Mouse (Mus musculus): ENCODE measurements around the gene Mlec. TPM values are rescaled to one million over a fixed set of nuclear protein-coding genes. Genes with fewer than 3 reads are reported as not detected.
A peak's percentile ranks its signal among the peaks of the same experiment; 100 is the strongest.
"Not testable (repeated sequence)": the region's sequence is repeated elsewhere in the genome, so short reads cannot be mapped to it uniquely, and the experiment has no call there.

Gene Mlec
- polyA plus RNA-seq, 1 experiment: 80.2 TPM

DNA sequence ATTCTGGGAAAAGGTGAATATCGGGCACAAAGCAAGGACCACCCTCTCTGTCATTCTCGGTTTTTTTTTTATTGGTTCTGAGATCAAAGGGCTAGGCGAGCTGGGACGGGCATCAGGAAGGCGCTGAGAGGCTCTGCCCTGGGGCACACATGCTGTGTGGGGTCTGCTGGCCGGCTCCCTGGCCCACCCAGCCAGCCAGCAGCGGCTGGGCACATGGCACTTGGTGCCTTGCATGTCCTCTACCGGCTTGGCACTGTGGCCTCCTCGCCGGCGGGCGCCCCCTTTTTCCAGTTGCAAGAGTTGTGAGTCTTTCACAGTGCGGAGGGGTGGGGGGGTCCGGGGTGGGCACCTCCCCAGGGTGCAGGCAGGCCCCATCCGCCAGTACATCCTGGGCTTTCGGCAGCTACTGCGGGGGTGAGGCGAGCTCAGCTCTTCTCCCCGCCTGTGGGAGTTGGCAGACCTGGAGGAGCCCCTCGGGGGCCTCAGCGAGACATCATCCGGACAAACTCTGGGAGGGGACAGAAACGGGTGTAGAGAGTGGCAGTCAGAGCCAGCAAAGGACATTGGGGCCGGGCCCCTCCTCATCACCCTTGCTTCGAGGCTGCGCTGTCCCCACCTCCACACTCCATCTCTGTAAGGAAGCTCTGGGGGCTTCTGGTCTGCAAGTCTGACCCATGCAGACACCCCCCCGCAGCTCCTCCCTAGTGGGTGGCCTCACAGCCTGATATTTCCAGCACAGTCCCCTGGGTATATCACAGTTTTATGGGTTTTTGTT, 10.8 kb upstream of the Mlec start:
- TF ChIP-seq POLR2A (IDR thresholded peaks at IDR 0.05; ENCODE audit: borderline replicate concordance, insufficient read depth, low read length): no peak
- TF ChIP-seq CTCF (IDR thresholded peaks at IDR 0.05; ENCODE audit: borderline replicate concordance, insufficient read depth, low read depth, low read length): no peak
- Histone ChIP-seq H3K4me1 (ENCODE audit: control insufficient read depth, insufficient read depth, low read length) (peaks cover 18% of the 10 kb centered on the region), H3K27me3 (ENCODE audit: control insufficient read depth, insufficient read depth, low read length) (no peaks in the 10 kb centered on the region), H3K27ac (ENCODE audit: insufficient read depth, low read length) (no peak overlapping the region), H3K4me3 (replicated peaks; ENCODE audit: insufficient read depth, low read depth, low read length) (no peak overlapping the region)
- no peak for DNase-seq
- 33% methylated on average over 27 of the region's 27 CpGs for WGBS

DNA sequence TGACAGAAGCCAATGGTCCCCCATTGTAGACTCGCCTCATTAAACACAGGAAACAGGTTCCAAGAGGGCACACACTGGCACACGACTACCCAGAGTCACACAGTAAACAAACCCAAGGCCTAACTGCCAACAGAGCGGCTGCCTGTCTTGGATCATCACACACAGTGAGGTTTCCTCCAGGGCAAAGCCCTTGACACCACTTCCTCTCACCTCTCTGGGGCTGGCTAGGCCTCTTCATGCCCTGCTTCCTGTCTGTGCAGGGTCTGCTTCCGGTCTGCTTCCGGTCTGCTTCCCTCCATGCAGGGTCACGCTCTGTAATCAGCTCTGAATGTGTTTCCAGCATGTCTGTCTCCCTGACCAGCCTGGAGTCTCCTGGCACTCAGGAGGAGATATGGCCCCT, 9.4 kb upstream of the Mlec start:
- no peak for TF ChIP-seq POLR2A (IDR thresholded peaks at IDR 0.05; ENCODE audit: borderline replicate concordance, insufficient read depth, low read length)
- TF ChIP-seq CTCF (IDR thresholded peaks at IDR 0.05; ENCODE audit: borderline replicate concordance, insufficient read depth, low read depth, low read length): no peak
- no peak for DNase-seq
- Histone ChIP-seq H3K27ac (ENCODE audit: insufficient read depth, low read length) (peak overlapping the region; percentile 37; the same call in 1 of the 2 replicates), H3K4me3 (replicated peaks; ENCODE audit: insufficient read depth, low read depth, low read length) (no peak overlapping the region), H3K27me3 (ENCODE audit: control insufficient read depth, insufficient read depth, low read length) (no peaks in the 10 kb centered on the region), H3K4me1 (ENCODE audit: control insufficient read depth, insufficient read depth, low read length) (peaks cover 18% of the 10 kb centered on the region)
- WGBS: 48% methylated on average over 6 of the region's 6 CpGs

DNA sequence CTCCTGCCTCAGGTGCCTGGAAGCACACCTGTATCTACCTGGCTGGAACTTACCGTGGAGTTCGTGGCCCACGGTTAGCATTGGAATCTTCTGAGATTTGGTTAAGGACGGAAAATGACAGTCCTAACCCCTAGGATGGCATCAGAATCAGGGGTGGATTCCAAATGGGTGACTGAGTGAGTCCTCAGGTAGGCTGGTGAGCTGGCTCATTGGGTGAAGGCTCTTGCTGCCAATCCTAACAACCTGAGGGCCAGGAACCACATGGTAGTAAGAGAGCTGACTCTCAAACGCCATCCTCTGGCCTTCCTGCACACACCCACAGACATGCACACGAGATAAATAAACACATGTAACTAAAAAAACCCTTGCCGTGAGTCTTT, 8.8 kb upstream of the Mlec start:
- 35% methylated on average over 7 of the region's 7 CpGs for WGBS
- Histone ChIP-seq H3K4me3 (replicated peaks; ENCODE audit: insufficient read depth, low read depth, low read length) (no peak overlapping the region), H3K27me3 (ENCODE audit: control insufficient read depth, insufficient read depth, low read length) (no peaks in the 10 kb centered on the region), H3K27ac (ENCODE audit: insufficient read depth, low read length) (no peak overlapping the region), H3K4me1 (ENCODE audit: control insufficient read depth, insufficient read depth, low read length) (peaks cover 18% of the 10 kb centered on the region)
- DNase-seq: no peak
- TF ChIP-seq POLR2A (IDR thresholded peaks at IDR 0.05; ENCODE audit: borderline replicate concordance, insufficient read depth, low read length): no peak

DNA sequence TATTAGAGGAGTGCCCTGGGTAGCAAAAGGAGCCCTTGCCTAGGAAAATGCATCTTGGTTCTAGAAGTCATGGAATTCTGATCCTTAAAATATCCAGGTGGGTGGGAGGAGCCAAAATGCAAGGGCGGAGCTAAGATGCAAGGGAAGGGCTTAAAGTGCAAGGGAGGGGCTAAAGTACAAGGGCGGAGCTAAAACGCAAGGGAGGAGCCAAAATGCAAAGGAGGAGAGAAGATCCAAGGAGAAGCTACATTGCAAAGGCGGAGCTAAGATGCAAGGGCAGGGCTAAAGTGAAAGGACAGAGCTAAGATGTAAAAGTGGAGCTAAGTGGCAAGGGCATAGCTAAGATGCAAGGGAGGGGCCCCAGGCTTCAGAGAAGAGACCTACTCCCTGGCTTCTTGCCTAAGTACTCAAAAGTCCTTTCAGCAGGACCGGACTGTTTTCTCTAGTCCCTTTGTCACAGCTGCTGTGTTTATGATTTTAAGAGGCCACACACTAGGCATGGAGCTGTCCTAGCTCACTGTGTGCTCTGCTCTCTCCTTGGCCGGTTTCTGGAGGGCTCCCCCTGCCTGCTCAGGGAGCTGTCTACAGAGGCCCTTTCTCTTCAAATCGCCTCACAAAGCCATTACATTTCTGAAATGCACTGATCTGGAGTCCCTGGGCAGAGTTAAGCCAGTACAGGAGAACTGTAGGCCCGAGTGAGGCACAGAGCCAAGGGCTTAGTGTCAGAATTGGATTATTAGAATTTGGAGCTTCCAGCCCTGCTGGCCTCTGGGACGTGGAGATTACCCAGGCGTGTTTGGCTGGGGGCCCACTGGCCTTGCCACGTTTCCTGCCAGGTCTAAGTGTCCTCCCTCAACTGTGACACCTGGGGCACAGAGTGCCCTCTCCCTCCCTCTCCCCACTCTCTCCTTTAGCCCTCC, 8.2 kb upstream of the Mlec start:
- WGBS: 32% methylated on average over 11 of the region's 11 CpGs
- peak; percentile 67 to 78 for DNase-seq
- Histone ChIP-seq H3K27ac (ENCODE audit: insufficient read depth, low read length) (0 out of 2 replicates have a peak overlapping the region, but pooled peaks have one; percentile 10), H3K4me1 (ENCODE audit: control insufficient read depth, insufficient read depth, low read length) (peaks cover 18% of the 10 kb centered on the region), H3K4me3 (replicated peaks; ENCODE audit: insufficient read depth, low read depth, low read length) (no peak overlapping the region), H3K27me3 (ENCODE audit: control insufficient read depth, insufficient read depth, low read length) (no peaks in the 10 kb centered on the region)
- TF ChIP-seq POLR2A (IDR thresholded peaks at IDR 0.05; ENCODE audit: borderline replicate concordance, insufficient read depth, low read length) (no peak), CTCF (IDR thresholded peaks at IDR 0.05; ENCODE audit: borderline replicate concordance, insufficient read depth, low read depth, low read length) (no peak)

DNA sequence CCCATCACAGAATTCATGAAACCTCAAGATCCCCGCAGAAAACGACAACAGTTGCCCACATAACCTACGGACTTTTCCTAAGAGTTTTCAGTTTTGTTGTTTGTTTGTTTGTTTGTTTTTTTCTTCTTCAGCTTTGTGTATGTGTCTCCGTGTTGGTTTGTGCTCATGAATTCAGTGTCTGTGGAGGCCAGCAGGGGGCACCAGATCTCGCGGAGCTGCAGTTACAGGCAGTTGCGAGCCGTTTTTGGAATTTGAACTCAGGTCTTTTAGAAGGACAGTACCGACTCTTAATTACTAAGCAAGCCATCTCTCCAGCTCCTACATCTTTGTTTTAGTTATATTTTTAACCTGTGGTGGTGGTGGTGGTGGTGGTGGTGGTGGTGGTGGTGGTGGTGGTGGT, 7.4 kb upstream of the Mlec start:
- Histone ChIP-seq H3K27ac (ENCODE audit: insufficient read depth, low read length) (no peak overlapping the region), H3K27me3 (ENCODE audit: control insufficient read depth, insufficient read depth, low read length) (no peaks in the 10 kb centered on the region), H3K4me3 (replicated peaks; ENCODE audit: insufficient read depth, low read depth, low read length) (no peak overlapping the region), H3K4me1 (ENCODE audit: control insufficient read depth, insufficient read depth, low read length) (peaks cover 18% of the 10 kb centered on the region)
- no peak for DNase-seq
- 58% methylated on average over 9 of the region's 9 CpGs for WGBS
- TF ChIP-seq POLR2A (IDR thresholded peaks at IDR 0.05; ENCODE audit: borderline replicate concordance, insufficient read depth, low read length) (no peak), CTCF (IDR thresholded peaks at IDR 0.05; ENCODE audit: borderline replicate concordance, insufficient read depth, low read depth, low read length) (peak; percentile 47; the same call in 1 of the 2 replicates)

DNA sequence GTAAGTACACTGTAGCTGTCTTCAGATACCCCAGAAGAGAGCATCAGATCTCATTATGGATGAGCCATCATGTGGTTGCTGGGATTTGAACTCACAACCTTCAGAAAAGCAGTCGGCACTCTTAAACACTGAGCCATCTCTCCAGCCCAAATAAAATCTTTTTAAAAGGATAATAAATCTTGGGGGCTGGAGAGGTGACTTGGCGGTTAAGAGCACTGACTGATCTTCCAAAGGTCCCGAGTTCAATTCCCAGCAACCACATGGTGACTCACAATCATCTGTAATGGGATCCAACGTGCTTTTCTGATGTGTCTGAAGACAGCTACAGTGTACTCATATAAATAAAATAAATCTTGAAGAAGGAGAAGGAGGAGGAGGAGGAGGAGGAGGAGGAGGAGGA, 6.5 kb upstream of the Mlec start:
- whole genome bisulfite sequencing: 83% methylated on average over 4 of the region's 4 CpGs
- not testable (repeated sequence) for H3K4me3 ChIP-seq (replicated peaks; ENCODE audit: insufficient read depth, low read depth, low read length); H3K27ac ChIP-seq (ENCODE audit: insufficient read depth, low read length); DNase-seq; H3K27me3 ChIP-seq (ENCODE audit: control insufficient read depth, insufficient read depth, low read length)
- peaks cover 18% of the 10 kb centered on the region for H3K4me1 ChIP-seq (ENCODE audit: control insufficient read depth, insufficient read depth, low read length)

DNA sequence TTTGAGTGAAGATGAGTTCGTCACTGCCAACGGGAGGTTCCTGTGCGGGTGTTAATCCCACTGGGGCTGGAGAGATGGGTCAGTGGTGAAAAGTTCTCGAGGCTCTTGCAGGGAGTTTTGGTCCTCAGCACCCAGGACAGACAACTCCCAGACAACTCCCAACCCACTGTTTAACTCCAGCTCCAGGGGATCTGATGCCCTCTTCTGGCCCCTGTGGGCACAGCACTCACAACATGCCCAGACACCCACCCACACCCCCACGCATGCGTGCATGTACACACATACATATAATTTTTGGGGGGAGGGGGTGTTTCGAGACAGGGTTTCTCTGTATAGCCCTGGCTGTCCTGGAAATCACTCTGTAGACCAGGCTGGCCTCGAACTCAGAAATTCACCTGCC, 5.6 kb upstream of the Mlec start:
- no peak overlapping the region for H3K27ac ChIP-seq (ENCODE audit: insufficient read depth, low read length)
- no peak overlapping the region for H3K4me3 ChIP-seq (replicated peaks; ENCODE audit: insufficient read depth, low read depth, low read length)
- peaks cover 18% of the 10 kb centered on the region for H3K4me1 ChIP-seq (ENCODE audit: control insufficient read depth, insufficient read depth, low read length)
- TF ChIP-seq CTCF (IDR thresholded peaks at IDR 0.05; ENCODE audit: borderline replicate concordance, insufficient read depth, low read depth, low read length) (peak; percentile 67; the same call in 1 of the 2 replicates), POLR2A (IDR thresholded peaks at IDR 0.05; ENCODE audit: borderline replicate concordance, insufficient read depth, low read length) (no peak)
- H3K27me3 ChIP-seq (ENCODE audit: control insufficient read depth, insufficient read depth, low read length): no peaks in the 10 kb centered on the region
- 24% methylated on average over 8 of the region's 8 CpGs for WGBS
- DNase-seq: peak; percentile 61 to 67

DNA sequence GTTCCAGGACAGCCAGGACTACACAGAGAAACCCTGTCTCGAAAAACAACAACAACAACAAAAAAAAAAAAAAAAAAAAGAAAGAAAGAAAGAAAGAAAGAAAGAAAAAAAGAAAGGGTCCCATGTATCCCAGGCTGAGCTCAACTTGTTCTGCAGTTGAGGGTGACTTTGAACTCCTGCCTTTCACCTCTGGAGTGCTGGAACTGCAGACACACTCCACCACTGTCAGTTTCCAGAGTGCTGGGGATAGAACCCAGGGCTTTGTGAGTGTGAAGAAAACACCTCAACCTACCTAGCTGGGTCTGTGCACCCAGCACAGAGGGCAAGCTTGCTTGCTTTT, 3.9 kb upstream of the Mlec start:
- DNase-seq: not testable (repeated sequence)

More for the DNA sequence above, 3.9 kb upstream of the Mlec start:
- 58% methylated on average over 1 of the region's 1 CpGs for WGBS
- H3K27ac ChIP-seq (ENCODE audit: insufficient read depth, low read length); H3K27me3 ChIP-seq (ENCODE audit: control insufficient read depth, insufficient read depth, low read length); H3K4me3 ChIP-seq (replicated peaks; ENCODE audit: insufficient read depth, low read depth, low read length): not testable (repeated sequence)
- peaks cover 14% of the 10 kb centered on the region for H3K4me1 ChIP-seq (ENCODE audit: control insufficient read depth, insufficient read depth, low read length)

Data from cerebellum, adult 2 months (tissue).